Mouse (Mus musculus) midbrain, embryonic 14.5 days (tissue): Measurements from ENCODE around the gene Mcm7. TPM values are rescaled to one million over a fixed set of nuclear protein-coding genes. Genes with fewer than 3 reads are reported as not detected.

Experiments used
- ATAC-seq: fragments of 200-750 bp; cut with Nextera tagmentation; 2 replicates; pipeline ENCODE4 v1.8.0; 2017; ENCODE audit warnings: moderate number of reproducible peaks, moderate library complexity; ENCODE audit not compliant: low FRiP score, low TSS enrichment
- DNase-seq: peaks from one replicate; pipeline ENCODE4 v3.0.0-alpha.2; 2015
- H3K27ac ChIP-seq: fragments of 300-500 bp; sonication (generic); replicated peaks from 2 replicates; pipeline ENCODE4 v1.5.1; 2014; ENCODE audit warnings: mild to moderate bottlenecking, low read depth, low read length, moderate library complexity
- H3K27me3 ChIP-seq: fragments of 300-500 bp; sonication (generic); 2 replicates; pipeline ENCODE4 v1.6.1; 2014; ENCODE audit warnings: low read length, control low read depth, mixed read lengths; ENCODE audit not compliant: control insufficient read depth, insufficient read depth
- H3K36me3 ChIP-seq: fragments of 300-500 bp; sonication (generic); 2 replicates; pipeline ENCODE4 v1.6.1; 2014; ENCODE audit warnings: low read length, control low read depth; ENCODE audit not compliant: control insufficient read depth, insufficient read depth
- H3K4me1 ChIP-seq: fragments of 300-500 bp; sonication (generic); 2 replicates; pipeline ENCODE4 v1.6.1; 2014; ENCODE audit warnings: mild to moderate bottlenecking, antibody characterized with exemption, low read length, control low read depth; ENCODE audit not compliant: control insufficient read depth, insufficient read depth
- H3K4me2 ChIP-seq: fragments of 300-500 bp; sonication (generic); 2 replicates; pipeline ENCODE4 v1.6.1; 2014; ENCODE audit warnings: mild to moderate bottlenecking, low read length, moderate library complexity
- H3K4me3 ChIP-seq: fragments of 300-500 bp; sonication (generic); replicated peaks from 2 replicates; pipeline ENCODE4 v1.5.1; 2014; ENCODE audit warnings: low read depth, low read length
- H3K9ac ChIP-seq: fragments of 300-500 bp; sonication (generic); replicated peaks from 2 replicates; pipeline ENCODE4 v1.6.1; 2014; ENCODE audit warnings: mild to moderate bottlenecking, low read length, moderate library complexity
- H3K9me3 ChIP-seq: fragments of 300-500 bp; sonication (generic); 2 replicates; pipeline ENCODE4 v1.6.1; 2016; ENCODE audit warnings: low read length, control low read depth, mixed read lengths; ENCODE audit not compliant: control insufficient read depth
- WGBS: fragments of 180-500 bp; shearing (Covaris S2); extraction: QIAGEN DNeasy Blood & Tissue Kit; methylation state at CpG from one replicate; pipeline ENCODE4 v1.1.7; 2014; 5-methylcytosine and 5-hydroxymethylcytosine counted together
- microRNA counts: library from miRNA; unstranded; fragments of <30 nt; microRNA quantifications from one replicate; lab custom pipeline; 2016
- microRNA-seq: library from miRNA; unstranded; fragments of <30 nt; microRNA quantifications from one replicate; pipeline ENCODE4, GENCODE M21; 2016
- polyA plus RNA-seq: library from polyadenylated mRNA; unstranded; fragments of >200 nt; fragmentation: Nextera tagmentation; extraction: Ambion mirVana; gene quantifications from 2 replicates; pipeline ENCODE4 v1.2.1, GENCODE M21; 2014

Gene Mcm7
- polyA plus RNA-seq, 1 experiment from 2014 or later, result 117 TPM

DNA sequence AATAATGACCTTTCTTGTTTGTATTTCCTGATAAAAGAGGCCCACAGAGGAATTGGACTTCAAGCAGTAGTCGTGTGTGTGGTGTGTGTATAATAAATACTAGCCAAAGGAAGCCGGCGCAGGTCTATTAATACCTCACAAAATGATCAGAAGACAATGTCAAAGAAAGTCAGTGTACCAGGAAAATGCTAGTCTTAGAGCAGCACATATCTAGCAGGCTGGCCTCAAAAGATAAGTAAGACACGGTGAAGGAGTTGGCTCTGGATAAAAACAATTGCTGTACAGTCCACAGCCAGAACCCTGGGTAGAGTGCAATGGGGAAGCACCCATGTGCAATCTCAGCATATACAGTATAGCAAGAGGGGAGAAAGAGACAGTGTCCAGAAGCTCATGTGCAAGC is 35.0 kb downstream of the Mcm7 start:
- no peak overlapping the region for H3K4me2 ChIP-seq
- H3K4me1 ChIP-seq, result no peaks in the 10 kb centered on the region
- no peak for ATAC-seq
- H3K9me3 ChIP-seq, result no peaks in the 10 kb centered on the region
- no peak overlapping the region for H3K27ac ChIP-seq
- H3K36me3 ChIP-seq, result peaks cover 48% of the 10 kb centered on the region
- no peaks in the 10 kb centered on the region for H3K27me3 ChIP-seq
- H3K4me3 ChIP-seq, result no peak overlapping the region
- DNase-seq, result no peak
- no peak overlapping the region for H3K9ac ChIP-seq
- WGBS, result 91% methylated on average over 4 of the region's 4 CpGs

DNA sequence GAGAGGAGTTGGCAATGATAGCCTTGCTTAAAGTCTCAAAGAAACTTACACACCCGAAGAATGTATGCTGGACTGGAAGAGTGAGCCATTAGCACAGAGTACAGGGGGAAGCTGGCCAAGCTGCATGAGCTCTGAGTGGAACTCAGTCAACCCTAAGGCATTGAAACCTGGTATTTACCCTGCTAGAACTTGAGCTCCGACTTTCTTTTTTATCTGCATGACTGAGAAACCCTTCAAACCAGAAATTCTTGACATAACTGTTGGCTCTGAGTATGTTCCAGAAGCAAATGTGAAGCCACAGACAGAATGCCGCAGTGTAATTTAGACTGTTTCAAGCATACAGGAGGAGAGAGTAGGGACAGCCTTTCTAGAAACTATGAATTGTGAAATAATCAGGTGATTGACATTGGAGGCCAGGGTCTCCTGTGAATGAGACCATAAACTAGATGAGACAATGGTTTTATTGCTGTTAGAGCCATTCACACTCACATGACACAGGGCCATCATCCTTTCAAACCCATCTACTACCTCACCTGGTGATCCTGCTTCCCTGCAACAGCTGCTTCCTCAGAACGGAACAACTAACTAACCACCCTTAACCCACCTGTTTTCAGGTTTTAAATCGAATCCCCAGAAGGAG is 39.7 kb downstream of the Mcm7 start:
- ATAC-seq (no peak), DNase-seq (no peak)
- H3K9me3 ChIP-seq, result no peaks in the 10 kb centered on the region
- H3K4me1 ChIP-seq, result no peaks in the 10 kb centered on the region
- H3K4me2 ChIP-seq, result no peak overlapping the region
- H3K36me3 ChIP-seq, result peaks cover 77% of the 10 kb centered on the region
- no peaks in the 10 kb centered on the region for H3K27me3 ChIP-seq
- no peak overlapping the region for H3K27ac ChIP-seq
- H3K4me3 ChIP-seq, result no peak overlapping the region
- H3K9ac ChIP-seq, result no peak overlapping the region
- 95% methylated on average over 5 of the region's 5 CpGs for WGBS

DNA sequence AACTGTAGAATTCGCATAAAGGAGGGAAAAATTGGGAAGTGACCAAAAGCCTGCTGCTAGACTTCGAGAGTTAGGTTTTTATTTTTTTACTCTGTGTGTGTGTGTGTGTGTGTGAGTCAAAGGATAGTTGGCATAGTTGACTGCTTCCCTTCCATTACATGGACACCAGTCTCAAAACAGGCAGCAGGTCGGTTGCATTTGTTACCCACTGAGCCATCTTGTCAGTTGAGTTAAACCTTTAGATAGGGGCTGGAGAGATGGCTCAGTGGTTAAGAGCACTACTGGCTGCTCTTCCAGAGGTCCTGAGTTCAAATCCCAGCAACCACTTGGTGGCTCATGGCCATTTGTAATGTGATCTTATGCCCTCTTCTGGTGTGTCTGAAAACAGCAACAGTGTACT is 54.2 kb downstream of the Mcm7 start:
- H3K4me1 ChIP-seq, result peaks cover 14% of the 10 kb centered on the region
- H3K4me2 ChIP-seq, result peak overlapping the region; percentile 78
- H3K36me3 ChIP-seq, result peaks cover 13% of the 10 kb centered on the region
- peak overlapping the region; percentile 94; the same call in 1 of the 2 replicates for H3K27ac ChIP-seq
- peak overlapping the region; percentile 70 for H3K4me3 ChIP-seq
- H3K27me3 ChIP-seq, result no peaks in the 10 kb centered on the region
- no peak for ATAC-seq
- 83% methylated on average over 3 of the region's 3 CpGs for WGBS
- no peak for DNase-seq
- H3K9me3 ChIP-seq, result no peaks in the 10 kb centered on the region
- peak overlapping the region; percentile 74 for H3K9ac ChIP-seq

DNA sequence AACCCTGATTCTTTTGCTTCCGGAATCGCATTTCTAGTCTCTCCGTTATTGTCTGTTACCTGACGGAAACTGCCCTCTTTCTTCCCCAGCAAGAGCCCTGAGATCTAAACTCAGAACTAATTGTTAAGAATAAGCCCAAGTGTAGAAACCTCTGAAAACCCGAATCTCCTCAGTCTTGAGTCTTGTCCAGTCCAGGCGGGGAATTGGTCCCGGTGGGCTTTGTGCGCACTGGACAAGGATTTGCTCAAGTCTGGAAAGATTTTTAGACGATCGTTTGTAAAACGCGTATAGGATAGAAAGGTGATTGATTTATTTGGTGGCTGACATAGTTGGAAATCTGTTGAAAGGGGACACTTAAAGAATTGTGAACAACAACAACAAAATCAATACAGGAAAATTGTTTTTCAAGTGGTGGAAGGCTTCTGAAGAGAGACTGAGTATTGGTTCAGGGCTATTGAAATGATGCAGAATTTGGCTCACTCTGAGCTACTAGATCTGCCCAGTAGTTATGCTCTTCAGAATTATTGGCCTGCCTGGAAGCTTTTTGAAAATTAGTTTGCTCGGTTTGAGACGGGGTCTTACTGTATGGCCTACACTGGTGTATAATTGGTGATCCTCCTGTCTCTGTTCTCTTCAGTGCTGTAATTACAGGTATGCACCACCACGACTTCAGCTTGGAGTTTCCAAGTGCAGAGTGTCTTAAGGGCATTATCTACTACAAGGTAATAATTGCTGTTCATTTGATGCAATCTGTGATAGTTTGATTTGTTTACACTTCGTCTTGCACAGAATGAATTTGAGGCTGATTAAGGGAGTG is 54.8 kb downstream of the Mcm7 start:
- H3K9ac ChIP-seq, result peak overlapping the region; percentile 74
- ATAC-seq, result peak; percentile 24; the same call in 1 of the 2 replicates
- H3K27ac ChIP-seq, result peak overlapping the region; percentile 94
- H3K4me3 ChIP-seq, result peak overlapping the region; percentile 70
- H3K9me3 ChIP-seq, result no peaks in the 10 kb centered on the region
- H3K36me3 ChIP-seq, result peaks cover 10% of the 10 kb centered on the region
- peak overlapping the region; percentile 78 for H3K4me2 ChIP-seq
- 9% methylated on average over 16 of the region's 16 CpGs for WGBS
- H3K27me3 ChIP-seq, result no peaks in the 10 kb centered on the region
- DNase-seq, result peak; percentile 24
- peaks cover 14% of the 10 kb centered on the region for H3K4me1 ChIP-seq

DNA sequence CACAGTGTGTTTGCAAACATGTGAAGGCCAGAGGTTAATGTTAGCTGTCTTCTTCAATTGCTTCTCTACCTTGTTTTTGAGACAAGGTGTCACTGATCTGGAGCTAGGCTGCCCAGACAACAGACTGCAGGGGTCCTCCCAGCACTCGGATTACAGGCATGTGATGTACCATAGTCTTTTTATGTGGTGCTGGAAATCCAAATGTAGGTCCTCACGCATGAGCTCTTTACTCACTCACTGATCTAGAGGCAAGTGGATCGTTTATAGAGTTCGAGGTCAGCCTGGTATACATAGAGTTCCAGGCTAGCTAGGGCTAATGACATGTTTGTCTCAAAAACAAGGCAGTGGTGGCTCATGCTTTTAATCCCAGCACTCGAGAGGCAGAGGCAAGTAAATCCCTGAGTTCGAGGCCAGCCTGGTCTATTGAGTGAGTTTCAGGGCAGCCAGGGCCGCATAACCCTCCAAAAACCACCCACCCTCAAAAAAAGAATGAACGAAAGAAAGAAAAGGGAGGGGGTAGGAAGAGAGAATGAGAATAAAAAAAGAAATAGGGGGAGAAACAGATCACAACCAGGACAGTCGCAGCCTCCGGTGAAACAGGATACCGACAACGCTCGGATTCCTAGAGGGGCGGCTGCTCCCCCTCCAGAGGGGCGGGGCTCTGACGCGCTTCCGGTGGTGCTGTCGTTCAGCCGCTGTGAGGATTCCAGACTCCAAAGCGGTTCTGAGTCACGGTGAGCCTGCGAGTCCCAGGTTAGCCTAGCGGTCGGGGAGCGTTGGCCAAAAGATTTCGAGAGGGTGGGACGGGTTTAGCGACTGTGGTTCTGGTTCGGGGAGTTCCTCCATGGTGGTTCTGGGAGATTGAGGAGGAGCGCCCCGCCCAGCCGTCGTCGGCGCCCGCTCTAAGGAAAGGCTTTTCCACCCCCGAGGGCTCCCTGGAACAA is 55.7 kb downstream of the Mcm7 start, which contains the start of gene Zscan21:
Gene Zscan21, plus strand, starts transcription at position 649 of the 944 bp plus-strand sequence.
- ATAC-seq (peak; percentile 91), DNase-seq (peak; percentile 97)
- Histone ChIP-seq H3K4me3 (peak within 1 kb of the TSS; percentile 70), H3K36me3 (peaks cover 10% of the 10 kb centered on the region), H3K4me2 (peak within 1 kb of the TSS; percentile 78), H3K4me1 (peaks cover 14% of the 10 kb centered on the region), H3K9ac (peak within 1 kb of the TSS; percentile 74), H3K27me3 (no peaks in the 10 kb centered on the region), H3K27ac (peak within 1 kb of the TSS; percentile 94), H3K9me3 (no peaks in the 10 kb centered on the region)
- 6% methylated on average over 38 of the region's 38 CpGs for WGBS

MicroRNAs within 50 kb of the gene (microRNA counts, 519-probe panel; counts per million panel counts)
- microRNA mmu-miR-106b (lab: Ali Mortazavi, UCI) (6,789 counts per million, percentile 85 among the panel's probes with 10 or more counts), microRNA mmu-miR-25 (lab: Ali Mortazavi, UCI) (6,992 counts per million, percentile 89 among the panel's probes with 10 or more counts), microRNA mmu-miR-93 (lab: Ali Mortazavi, UCI) (6,540 counts per million, percentile 83 among the panel's probes with 10 or more counts)

Small RNAs within 50 kb of the gene (microRNA-seq; reads per million reads assigned to microRNA genes)
- gene Mir106b (12,661 reads per million, percentile 97 among the genes with 10 or more reads in this experiment), gene Mir25 (635 reads per million, percentile 76 among the genes with 10 or more reads in this experiment), gene Mir93 (13,268 reads per million, percentile 97 among the genes with 10 or more reads in this experiment)

Other genes with a start within 250 kb of the Mcm7 start
- 0.13 and 0.43 TPM in 2 replicates for gene Gjc3, start 209.3 kb downstream of the Mcm7 start, polyA plus RNA-seq
- not detected in 2 replicates for gene Azgp1, start 190.9 kb downstream of the Mcm7 start, polyA plus RNA-seq
- gene Smok3a, start 151.2 kb downstream of the Mcm7 start, polyA plus RNA-seq, result not detected in 2 replicates
- not detected in 2 replicates for gene Smok3b, start 151.0 kb downstream of the Mcm7 start, polyA plus RNA-seq
- not detected in 2 replicates for gene Smok3c, start 119.2 kb downstream of the Mcm7 start, polyA plus RNA-seq
- 28.8 and 42.3 TPM in 2 replicates for gene Zkscan1, start 87.3 kb downstream of the Mcm7 start, polyA plus RNA-seq
- 94.0 and 113 TPM in 2 replicates for gene Zscan21, start 55.5 kb downstream of the Mcm7 start, polyA plus RNA-seq
- gene Zfp113, start 16.7 kb downstream of the Mcm7 start, polyA plus RNA-seq, result 24.9 and 27.8 TPM in 2 replicates
- 241 and 270 TPM in 2 replicates for gene Cops6, start 11.4 kb downstream of the Mcm7 start, polyA plus RNA-seq
- 16.8 and 19.9 TPM in 2 replicates for gene Ap4m1, start 420 bp downstream of the Mcm7 start, polyA plus RNA-seq
- gene Taf6, start 15.0 kb upstream of the Mcm7 start, polyA plus RNA-seq, result 68.7 and 93.5 TPM in 2 replicates
- 24.3 and 32.0 TPM in 2 replicates for gene Cnpy4, start 15.1 kb upstream of the Mcm7 start, polyA plus RNA-seq
- 12.6 and 18.0 TPM in 2 replicates for gene Mblac1, start 21.9 kb upstream of the Mcm7 start, polyA plus RNA-seq
- gene Nxpe5, start 53.5 kb upstream of the Mcm7 start, polyA plus RNA-seq, result not detected in 2 replicates
- 71.5 and 90.0 TPM in 2 replicates for gene Lamtor4, start 83.1 kb upstream of the Mcm7 start, polyA plus RNA-seq
- gene BC037034, start 91.6 kb upstream of the Mcm7 start, polyA plus RNA-seq, result 15.0 and 20.2 TPM in 2 replicates
- gene Gal3st4, start 100.4 kb upstream of the Mcm7 start, polyA plus RNA-seq, result 1.4 and 2.0 TPM in 2 replicates
- 0.19 TPM in 1 of 2 replicates, not detected in the other for gene Gm43720, start 107.5 kb upstream of the Mcm7 start, polyA plus RNA-seq
- gene Gpc2, start 107.6 kb upstream of the Mcm7 start, polyA plus RNA-seq, result 37.3 and 59.5 TPM in 2 replicates
- gene Stag3, start 107.8 kb upstream of the Mcm7 start, polyA plus RNA-seq, result 4.4 and 9.3 TPM in 2 replicates
- not detected in 2 replicates for gene Pvrig, start 169.5 kb upstream of the Mcm7 start, polyA plus RNA-seq